Mouse (Mus musculus): Measurements from ENCODE around the gene Tbcc. TPM values are rescaled to one million over a fixed set of nuclear protein-coding genes. Genes with fewer than 3 reads are reported as not detected.
A peak's percentile ranks its signal among the peaks of the same experiment; 100 is the strongest.
"Not testable (repeated sequence)": the region's sequence is repeated elsewhere in the genome, so short reads cannot be mapped to it uniquely, and the experiment has no call there.

Gene Tbcc
- polyA plus RNA-seq (2015; fragmentation: Nextera tagmentation; extraction: Ambion mirVana): 48.2 and 48.6 TPM in 2 replicates

DNA sequence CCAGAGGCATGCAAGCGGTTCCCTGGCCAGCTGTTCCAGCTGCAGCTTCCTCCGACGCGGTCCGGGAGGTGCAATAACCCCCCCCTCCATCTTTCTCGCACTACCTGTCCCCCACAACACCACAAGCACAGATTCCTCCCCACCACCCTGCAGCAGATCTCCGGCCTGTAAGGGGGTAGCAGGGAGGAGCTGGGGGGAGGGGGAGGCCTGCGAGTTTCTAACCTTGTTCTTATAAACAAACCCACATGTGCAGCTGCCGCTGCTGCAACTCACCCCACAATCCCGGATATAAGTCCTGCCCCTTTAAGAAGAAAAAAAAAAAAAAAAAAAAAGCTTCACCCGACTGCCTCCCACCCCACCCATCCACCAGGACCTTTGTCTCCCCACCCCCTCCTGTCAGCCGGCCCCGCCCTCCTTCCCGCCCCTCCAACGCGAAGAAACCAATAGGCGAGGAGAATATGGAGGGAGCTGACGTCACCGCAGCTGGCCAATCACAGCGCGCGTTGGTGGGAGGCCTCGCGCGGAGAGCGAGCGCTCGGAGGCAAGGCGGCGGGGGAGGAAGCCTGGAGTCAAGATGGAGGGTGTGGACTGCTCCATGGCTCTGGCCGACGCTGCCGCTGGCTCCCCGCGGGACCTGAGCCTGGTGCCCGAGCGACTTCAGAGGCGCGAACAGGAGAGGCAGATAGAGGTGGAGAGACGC is at the start of gene Tbcc:
Tbcc (plus strand) TSS at position 569 of the 700 bp plus-strand sequence.
- Histone ChIP-seq H3K9ac (peak within 1 kb of the TSS; percentile 87), H3K4me1 (replicated peaks) (peaks cover 26% of the 10 kb centered on the region), H3K27me3 (replicated peaks) (no peaks in the 10 kb centered on the region), H3K36me3 (no peaks in the 10 kb centered on the region), H3K9me3 (no peaks in the 10 kb centered on the region), H3K27ac (peak within 1 kb of the TSS; percentile 98), H3K4me3 (replicated peaks) (peak within 1 kb of the TSS; percentile 90), H3K4me2 (replicated peaks) (peak within 1 kb of the TSS; percentile 91)
- 0% methylated on average over 40 of the region's 40 CpGs for WGBS
- ATAC-seq: peak; percentile 96

DNA sequence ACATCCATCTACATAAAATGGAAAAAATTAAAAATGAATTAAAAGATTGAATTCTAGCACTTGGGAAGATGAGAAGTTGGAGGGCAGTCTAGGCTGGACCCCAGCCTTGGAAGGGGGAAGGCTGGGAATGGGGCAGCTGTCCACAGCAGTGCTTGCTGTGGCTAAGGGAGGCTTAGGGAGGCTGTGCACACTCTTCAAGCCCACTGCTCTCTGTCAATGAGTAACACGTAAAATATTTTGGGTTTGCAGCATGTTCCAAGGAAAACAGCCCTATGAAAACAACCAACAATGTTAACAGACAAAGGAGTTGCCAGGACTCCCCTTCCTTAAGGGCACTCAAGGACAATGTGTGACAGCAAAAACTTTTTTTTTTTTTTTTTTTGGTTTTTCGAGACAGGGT is 47.5 kb upstream of the Tbcc start:
- 76% methylated on average over 2 of the region's 2 CpGs for WGBS
- H3K4me3 ChIP-seq (replicated peaks): no peak overlapping the region
- ATAC-seq: no peak
- no peak overlapping the region for H3K4me2 ChIP-seq (replicated peaks)
- no peaks in the 10 kb centered on the region for H3K36me3 ChIP-seq
- no peaks in the 10 kb centered on the region for H3K4me1 ChIP-seq (replicated peaks)
- H3K27me3 ChIP-seq (replicated peaks): no peaks in the 10 kb centered on the region
- no peak overlapping the region for H3K9ac ChIP-seq
- H3K27ac ChIP-seq: no peak overlapping the region
- H3K9me3 ChIP-seq: no peaks in the 10 kb centered on the region

DNA sequence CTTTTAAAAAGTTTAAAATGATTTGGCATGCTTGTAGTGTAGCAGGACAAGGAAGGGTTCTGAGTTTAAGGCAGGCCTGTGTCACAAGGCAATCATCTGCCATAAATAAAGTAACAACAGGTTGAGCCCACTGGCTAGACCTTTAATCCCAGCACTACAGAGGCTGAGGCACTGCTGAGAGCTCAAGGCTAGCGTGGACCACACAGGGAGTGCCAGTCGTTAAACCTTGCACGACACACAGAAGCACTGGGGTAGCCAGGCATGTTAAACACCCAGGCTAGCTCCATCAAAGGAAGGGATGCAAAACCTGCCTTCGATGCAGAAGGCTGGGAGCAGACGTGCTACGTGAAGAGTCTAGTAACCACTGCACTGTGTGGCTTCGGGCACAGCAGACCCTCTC is 46.8 kb upstream of the Tbcc start:
- ATAC-seq: no peak
- no peaks in the 10 kb centered on the region for H3K36me3 ChIP-seq
- no peak overlapping the region for H3K27ac ChIP-seq
- H3K27me3 ChIP-seq (replicated peaks): no peaks in the 10 kb centered on the region
- H3K9ac ChIP-seq: no peak overlapping the region
- no peaks in the 10 kb centered on the region for H3K9me3 ChIP-seq
- H3K4me1 ChIP-seq (replicated peaks): no peaks in the 10 kb centered on the region
- H3K4me2 ChIP-seq (replicated peaks): no peak overlapping the region
- no peak overlapping the region for H3K4me3 ChIP-seq (replicated peaks)
- WGBS: 56% methylated on average over 7 of the region's 7 CpGs

DNA sequence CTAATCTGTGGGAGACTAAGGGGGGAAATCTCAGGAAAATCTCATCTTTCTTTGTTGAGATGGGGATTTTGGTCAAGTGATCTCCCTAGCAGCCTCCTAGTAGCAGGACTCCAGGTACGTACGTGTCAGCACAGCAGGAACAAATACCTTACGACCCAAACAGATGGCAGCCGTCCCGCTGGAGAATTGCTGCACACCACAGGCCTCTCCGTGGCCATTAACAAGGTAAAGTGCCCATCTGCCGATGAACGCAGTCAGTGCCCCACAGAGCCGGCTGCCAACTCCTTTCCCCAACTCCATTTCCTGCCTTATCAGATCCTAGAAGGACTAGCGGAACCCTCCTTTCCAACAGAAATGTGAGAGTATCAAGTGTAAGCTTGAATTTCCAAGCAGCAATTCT is 45.7 kb upstream of the Tbcc start:
- ATAC-seq: no peak
- Histone ChIP-seq H3K9ac (no peak overlapping the region), H3K4me1 (replicated peaks) (no peaks in the 10 kb centered on the region), H3K4me2 (replicated peaks) (no peak overlapping the region), H3K9me3 (no peaks in the 10 kb centered on the region), H3K27ac (no peak overlapping the region), H3K4me3 (replicated peaks) (no peak overlapping the region), H3K27me3 (replicated peaks) (no peaks in the 10 kb centered on the region), H3K36me3 (no peaks in the 10 kb centered on the region)
- 65% methylated on average over 10 of the region's 10 CpGs for WGBS

DNA sequence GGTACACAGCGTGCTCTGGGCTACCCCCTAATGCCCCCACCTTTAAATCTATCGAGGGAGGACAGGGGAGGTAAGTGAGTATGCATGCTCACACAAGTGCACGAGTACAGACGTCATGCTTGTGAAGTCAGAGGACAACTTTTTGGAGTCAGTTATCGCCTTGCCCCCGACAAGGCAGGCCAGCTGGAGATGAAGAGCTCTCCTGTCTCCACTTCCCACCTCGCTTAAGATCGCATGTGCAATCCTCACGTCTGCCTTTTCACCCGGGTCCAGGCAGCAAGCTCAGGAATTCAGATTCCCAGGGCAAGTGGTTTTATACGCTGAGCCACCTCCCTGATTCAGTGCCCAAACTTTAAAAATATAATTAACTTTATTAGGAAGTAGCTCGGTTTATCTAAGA is 45.2 kb upstream of the Tbcc start:
- Histone ChIP-seq H3K36me3 (no peaks in the 10 kb centered on the region), H3K9me3 (no peaks in the 10 kb centered on the region), H3K4me3 (replicated peaks) (no peak overlapping the region), H3K27me3 (replicated peaks) (no peaks in the 10 kb centered on the region), H3K27ac (no peak overlapping the region), H3K4me1 (replicated peaks) (no peaks in the 10 kb centered on the region), H3K4me2 (replicated peaks) (no peak overlapping the region), H3K9ac (no peak overlapping the region)
- WGBS: 76% methylated on average over 12 of the region's 12 CpGs
- ATAC-seq: no peak

DNA sequence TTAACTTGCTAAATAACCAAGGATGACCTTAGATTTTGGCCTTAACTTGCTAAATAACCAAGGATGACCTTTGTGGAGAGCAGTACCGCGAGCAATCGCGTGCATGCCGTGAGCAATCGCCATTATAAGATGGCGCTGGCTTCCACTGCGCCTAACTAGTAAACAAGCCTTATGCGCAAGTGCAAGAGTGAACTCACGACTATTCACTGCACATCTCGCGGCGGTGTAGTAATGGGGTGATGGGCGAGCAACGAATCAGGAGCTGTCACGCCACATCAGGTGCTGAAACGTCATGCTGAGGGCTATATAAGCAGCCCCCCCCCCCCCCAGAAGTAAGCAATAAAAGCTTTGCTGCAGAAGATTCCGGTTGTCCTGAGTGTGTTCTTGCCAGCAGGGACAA is 43.9 kb upstream of the Tbcc start:
- H3K4me2 ChIP-seq (replicated peaks); H3K4me3 ChIP-seq (replicated peaks); ATAC-seq; H3K36me3 ChIP-seq; H3K4me1 ChIP-seq (replicated peaks); H3K27me3 ChIP-seq (replicated peaks); H3K9ac ChIP-seq; H3K27ac ChIP-seq; H3K9me3 ChIP-seq: not testable (repeated sequence)
- 96% methylated on average over 18 of the region's 18 CpGs for WGBS

DNA sequence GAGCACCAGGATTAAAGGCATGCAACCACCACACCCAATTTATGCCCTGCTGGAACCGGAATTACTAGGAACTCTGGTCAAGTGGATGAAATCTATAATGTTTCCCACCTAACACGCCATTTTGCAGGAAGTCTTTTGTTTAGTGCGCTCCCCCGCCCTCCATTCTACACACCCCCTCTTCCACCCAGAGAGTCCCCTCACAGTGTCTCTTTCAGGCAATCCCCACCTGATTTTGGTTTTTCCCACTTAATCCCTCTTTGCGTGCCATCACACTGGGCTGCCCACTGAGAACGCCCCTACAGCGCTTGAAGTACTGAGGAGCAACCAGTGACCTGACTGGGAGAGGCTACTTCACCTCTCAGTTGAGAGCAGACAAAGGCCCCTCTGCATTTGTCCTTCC is 43.3 kb upstream of the Tbcc start:
- Histone ChIP-seq H3K36me3 (no peaks in the 10 kb centered on the region), H3K4me2 (replicated peaks) (no peak overlapping the region), H3K4me3 (replicated peaks) (no peak overlapping the region), H3K27ac (no peak overlapping the region), H3K9ac (no peak overlapping the region), H3K9me3 (no peaks in the 10 kb centered on the region), H3K4me1 (replicated peaks) (no peaks in the 10 kb centered on the region), H3K27me3 (replicated peaks) (no peaks in the 10 kb centered on the region)
- no peak for ATAC-seq
- 93% methylated on average over 7 of the region's 7 CpGs for WGBS

DNA sequence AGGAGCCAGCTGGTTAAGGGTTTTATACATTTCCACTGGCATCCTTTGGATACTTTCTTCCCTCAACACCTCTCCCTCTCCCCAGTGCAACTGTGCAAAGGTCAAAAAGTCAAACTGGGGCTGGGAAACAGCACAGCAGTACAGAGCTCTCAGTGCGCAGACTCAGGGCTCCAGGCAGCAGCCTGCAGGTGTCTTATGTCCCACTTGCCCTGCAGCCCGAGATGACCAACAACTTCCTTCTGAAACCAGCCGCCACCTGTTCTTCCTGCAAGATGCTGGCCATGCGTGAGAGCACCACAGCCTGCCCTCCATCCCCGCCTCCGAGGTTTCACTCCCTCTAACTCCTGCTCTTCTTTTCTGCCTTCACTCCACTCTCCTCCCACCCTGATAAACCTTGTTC is 37.8 kb upstream of the Tbcc start:
- H3K4me2 ChIP-seq (replicated peaks): 0 out of 2 replicates have a peak overlapping the region, but pooled peaks have one; percentile 4
- H3K9me3 ChIP-seq: no peaks in the 10 kb centered on the region
- ATAC-seq: peak; percentile 9; the same call in 1 of the 2 replicates
- no peak overlapping the region for H3K4me3 ChIP-seq (replicated peaks)
- no peaks in the 10 kb centered on the region; the same call in 1 of the 2 replicates for H3K36me3 ChIP-seq
- H3K27ac ChIP-seq: peak overlapping the region; percentile 48; the same call in 1 of the 2 replicates
- 18% methylated on average over 6 of the region's 6 CpGs for WGBS
- H3K9ac ChIP-seq: no peak overlapping the region
- peaks cover 25% of the 10 kb centered on the region for H3K4me1 ChIP-seq (replicated peaks)
- H3K27me3 ChIP-seq (replicated peaks): no peaks in the 10 kb centered on the region

DNA sequence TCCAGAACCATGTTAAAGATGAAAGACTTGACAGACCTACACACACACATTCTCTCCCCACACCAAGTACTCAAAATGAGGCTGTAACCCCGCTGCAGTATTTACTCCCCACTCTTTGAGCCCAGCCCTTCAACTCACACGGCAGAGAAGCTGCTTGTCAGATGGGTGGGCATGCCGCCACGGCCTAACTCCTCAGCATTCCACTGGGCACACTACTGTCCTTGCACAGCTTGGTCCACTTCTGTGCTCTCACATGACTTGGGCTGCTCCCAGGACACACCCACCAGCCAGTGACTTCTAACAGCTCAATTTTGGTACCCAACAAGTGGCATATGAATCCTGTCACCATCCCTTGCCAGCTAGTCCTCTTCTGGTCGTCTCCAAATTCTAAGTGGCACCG is 37.2 kb upstream of the Tbcc start:
- Histone ChIP-seq H3K9me3 (no peaks in the 10 kb centered on the region), H3K4me3 (replicated peaks) (no peak overlapping the region), H3K27me3 (replicated peaks) (no peaks in the 10 kb centered on the region), H3K9ac (no peak overlapping the region), H3K36me3 (no peaks in the 10 kb centered on the region; the same call in 1 of the 2 replicates), H3K4me1 (replicated peaks) (peaks cover 25% of the 10 kb centered on the region), H3K27ac (peak overlapping the region; percentile 48; the same call in 1 of the 2 replicates), H3K4me2 (replicated peaks) (no peak overlapping the region)
- ATAC-seq: no peak
- 32% methylated on average over 6 of the region's 6 CpGs for WGBS

DNA sequence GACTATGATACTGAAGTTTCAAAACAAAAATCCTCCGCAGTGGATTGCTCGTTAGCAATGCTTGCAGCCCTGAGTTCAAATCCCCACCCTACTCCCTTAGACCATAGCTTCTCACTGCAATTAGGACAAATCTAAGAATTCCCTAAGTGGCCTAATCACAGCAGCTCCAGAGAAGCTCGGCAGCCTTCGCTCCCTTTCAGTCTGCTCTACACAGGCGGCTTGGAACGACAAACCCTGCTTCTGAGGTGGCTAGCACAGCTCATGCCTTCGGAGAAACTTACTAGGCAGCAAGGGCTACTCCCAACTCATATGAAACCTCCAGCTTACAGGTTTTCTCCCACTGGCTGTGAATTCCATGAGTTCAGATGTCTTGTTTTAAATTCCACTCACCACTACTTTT is 36.4 kb upstream of the Tbcc start:
- Histone ChIP-seq H3K27ac (peak overlapping the region; percentile 67; the same call in 1 of the 2 replicates), H3K4me1 (replicated peaks) (peaks cover 25% of the 10 kb centered on the region), H3K4me3 (replicated peaks) (no peak overlapping the region), H3K27me3 (replicated peaks) (no peaks in the 10 kb centered on the region), H3K4me2 (replicated peaks) (no peak overlapping the region), H3K9ac (no peak overlapping the region), H3K36me3 (no peaks in the 10 kb centered on the region; the same call in 1 of the 2 replicates), H3K9me3 (no peaks in the 10 kb centered on the region)
- ATAC-seq: no peak
- 84% methylated on average over 7 of the region's 7 CpGs for WGBS

DNA sequence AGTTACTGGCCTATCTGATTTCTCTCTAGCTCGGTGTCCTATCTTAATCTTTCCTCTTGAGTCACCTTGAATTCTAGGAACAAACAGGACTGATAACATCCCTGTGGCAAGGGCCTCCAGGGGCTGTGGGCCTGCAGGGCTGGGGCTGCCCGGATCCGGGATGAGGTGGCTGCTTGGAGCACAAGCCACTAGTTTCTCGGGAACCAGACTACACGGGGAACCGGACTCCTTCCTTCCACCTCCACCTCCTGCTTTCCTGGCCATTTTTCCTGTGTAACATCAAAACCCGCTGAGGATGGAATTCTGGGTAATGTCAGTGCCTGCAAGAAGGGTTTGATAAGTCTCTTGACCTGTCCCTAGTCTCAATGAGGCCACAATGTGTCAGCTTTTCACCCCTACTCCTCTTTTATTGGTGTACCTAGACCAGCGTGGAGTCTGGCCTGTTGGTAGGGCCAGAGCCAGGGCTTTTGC is 35.8 kb upstream of the Tbcc start:
- no peaks in the 10 kb centered on the region for H3K27me3 ChIP-seq (replicated peaks)
- no peak overlapping the region for H3K4me3 ChIP-seq (replicated peaks)
- H3K4me2 ChIP-seq (replicated peaks): peak overlapping the region; percentile 49
- peaks cover 25% of the 10 kb centered on the region for H3K4me1 ChIP-seq (replicated peaks)
- no peaks in the 10 kb centered on the region; the same call in 1 of the 2 replicates for H3K36me3 ChIP-seq
- H3K9me3 ChIP-seq: no peaks in the 10 kb centered on the region
- peak overlapping the region; percentile 20; the same call in 1 of the 2 replicates for H3K9ac ChIP-seq
- no peak for ATAC-seq
- 58% methylated on average over 8 of the region's 8 CpGs for WGBS
- H3K27ac ChIP-seq: peak overlapping the region; percentile 67

DNA sequence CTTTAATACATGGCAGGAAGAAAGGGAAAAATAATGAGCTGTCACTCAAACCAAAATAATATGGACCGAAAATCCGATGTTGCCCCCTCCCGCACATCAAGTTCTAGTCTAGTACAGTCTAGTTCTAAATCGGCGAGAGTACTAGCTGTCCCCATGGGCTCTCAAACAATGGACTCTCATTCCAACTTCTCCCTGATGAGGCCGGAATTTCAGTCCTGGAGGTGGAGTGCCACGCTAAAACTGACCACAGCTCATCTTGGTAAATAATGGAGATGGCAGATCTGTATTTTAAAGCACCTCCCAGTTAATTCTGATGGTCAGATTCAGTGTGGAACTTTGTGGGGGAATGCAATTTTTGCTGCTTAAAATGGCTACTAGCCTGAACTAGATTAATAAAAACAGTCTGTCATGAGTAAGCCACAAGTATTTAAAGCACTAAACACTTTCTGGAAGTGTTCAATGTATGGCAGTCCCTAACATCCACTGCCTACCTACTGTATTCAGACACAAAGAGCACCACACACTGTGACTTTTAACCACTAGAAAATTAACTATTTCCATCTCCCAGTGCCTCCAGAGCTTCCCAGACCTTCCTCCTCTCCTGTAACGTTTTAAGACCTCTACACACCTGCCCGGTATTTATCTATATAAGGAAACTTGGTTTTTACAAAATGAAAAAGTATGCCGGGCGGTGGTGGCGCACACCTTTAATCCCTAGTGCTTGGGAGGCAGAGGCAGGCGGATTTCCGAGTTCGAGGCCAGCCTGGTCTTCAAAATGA is 35.0 kb upstream of the Tbcc start:
- Histone ChIP-seq H3K36me3 (no peaks in the 10 kb centered on the region; the same call in 1 of the 2 replicates), H3K9me3 (no peaks in the 10 kb centered on the region), H3K27ac (peak overlapping the region; percentile 100; the same call in 1 of the 2 replicates), H3K4me1 (replicated peaks) (peaks cover 25% of the 10 kb centered on the region), H3K27me3 (replicated peaks) (no peaks in the 10 kb centered on the region), H3K9ac (peak overlapping the region; percentile 100; the same call in 1 of the 2 replicates), H3K4me2 (replicated peaks) (peak overlapping the region; percentile 49), H3K4me3 (replicated peaks) (peak overlapping the region; percentile 86)
- 53% methylated on average over 15 of the region's 15 CpGs for WGBS
- no peak for ATAC-seq
